Mouse (Mus musculus): ENCODE measurements around the gene Borcs7.

The Borcs7 gene

GRCm38 (mm10) chr19:46662784-46663183 lies 26.9 kb upstream of the Borcs7 start:
- no peak for DNase-seq (ENCODE audit: low read depth, low spot score)

- no peak for DNase-seq (ENCODE audit: low read depth, low spot score)
Observed at GRCm38 (mm10) chr19:46665474-46665873, 24.2 kb upstream of the Borcs7 start.

- no peak for DNase-seq (ENCODE audit: low read depth, low spot score)
Observed at GRCm38 (mm10) chr19:46667300-46667699, 22.4 kb upstream of the Borcs7 start.

GRCm38 (mm10) chr19:46668263-46668662 lies 21.4 kb upstream of the Borcs7 start:
- no peak for DNase-seq (ENCODE audit: low read depth, low spot score)

DNA sequence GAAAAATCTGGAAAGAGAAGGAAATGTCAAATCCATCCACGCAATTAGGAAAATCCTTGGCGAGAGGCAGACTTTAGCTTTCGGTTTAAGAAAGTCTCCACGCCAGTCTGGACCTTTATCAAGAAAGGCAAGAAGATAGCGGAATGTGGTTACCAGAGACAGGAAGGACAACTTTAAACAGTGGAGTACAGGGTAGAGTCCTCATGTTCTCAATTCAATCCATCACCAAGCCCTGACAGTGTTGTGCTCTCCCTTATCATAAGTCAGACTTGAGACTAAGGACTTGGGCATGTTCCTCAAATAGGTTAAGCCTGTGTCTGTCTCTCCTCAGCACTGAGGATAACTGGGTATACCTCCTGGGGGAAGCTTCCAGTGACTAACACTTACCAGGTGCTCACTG lies 19.9 kb upstream of the Borcs7 start:
- no peak for DNase-seq (ENCODE audit: low read depth, low spot score)

DNA sequence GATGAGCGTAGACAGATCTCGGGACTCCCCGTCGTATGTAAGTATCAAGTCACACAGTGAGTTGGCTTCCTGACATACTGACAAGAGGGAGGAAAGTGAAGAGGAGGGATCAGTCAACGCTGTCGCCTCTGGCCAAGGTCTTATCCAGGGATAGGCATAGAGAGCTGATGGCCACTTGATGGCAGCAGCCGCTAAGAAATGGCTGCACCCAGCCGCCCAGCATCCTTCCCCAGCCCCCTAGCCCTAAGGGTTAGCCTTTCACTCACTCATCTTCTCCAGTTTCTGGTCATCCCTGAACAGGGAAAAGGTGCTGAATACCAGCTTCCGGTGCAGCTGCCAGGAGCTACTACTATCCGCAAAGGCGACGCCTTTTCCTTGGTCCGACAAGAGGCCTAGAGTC lies 19.0 kb upstream of the Borcs7 start:
- no peak for DNase-seq (ENCODE audit: low read depth, low spot score)

GRCm38 (mm10) chr19:46672766-46673418 lies 16.8 kb upstream of the Borcs7 start, which contains the start of gene Cyp17a1:
Gene Cyp17a1 (minus strand): TSS chr19:46673172.
- no peak for DNase-seq (ENCODE audit: low read depth, low spot score)

DNA sequence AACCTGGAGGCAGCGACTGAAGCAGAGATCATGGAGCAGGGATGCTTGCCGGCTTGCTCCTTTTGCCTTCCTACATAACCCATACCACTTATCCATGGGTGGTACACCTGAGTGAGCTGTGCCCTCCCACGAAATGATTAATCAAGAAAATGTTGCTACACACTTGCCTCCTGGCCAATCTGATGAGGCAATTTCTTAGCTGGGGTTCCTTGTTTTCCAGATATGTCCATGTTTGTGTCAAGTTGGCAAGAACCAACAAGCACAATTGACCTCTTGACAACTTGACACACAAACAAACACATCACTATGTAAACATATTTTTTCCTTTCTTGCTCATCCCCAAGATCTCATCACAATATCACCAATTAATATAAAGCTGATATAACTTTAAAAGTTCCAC lies 14.1 kb upstream of the Borcs7 start:
- no peak for DNase-seq (ENCODE audit: low read depth, low spot score)

DNA sequence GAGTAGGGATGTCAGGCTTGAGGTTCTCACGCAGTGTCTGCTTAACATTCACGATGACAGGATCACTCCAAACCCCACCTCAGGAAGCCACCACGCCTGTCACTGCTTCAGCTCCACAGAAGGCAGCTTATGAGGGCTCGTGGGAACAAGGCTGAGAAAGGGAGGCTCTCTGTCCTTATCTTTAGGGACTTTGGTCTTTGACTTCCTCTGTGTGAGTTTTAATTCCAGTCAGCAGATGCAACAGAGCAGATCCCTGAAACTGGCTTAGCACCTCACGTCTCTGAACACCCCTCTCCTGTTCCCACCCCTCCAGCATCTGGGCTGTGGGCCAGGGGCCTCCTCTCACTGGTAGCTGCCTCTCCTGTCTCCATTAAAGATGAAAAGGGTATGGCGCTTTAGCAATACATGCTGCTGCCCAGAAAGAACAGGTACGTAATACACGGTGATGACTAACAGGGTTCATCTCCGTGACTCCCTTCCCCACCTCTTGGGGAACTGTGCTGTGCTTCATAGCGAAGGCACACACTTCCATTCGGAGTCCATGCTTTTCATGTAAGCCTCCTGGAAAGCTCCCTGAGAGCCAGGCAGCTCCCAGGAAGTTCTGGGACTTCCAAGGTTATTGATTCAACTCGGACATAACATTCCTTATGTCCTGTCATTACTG lies 9.9 kb upstream of the Borcs7 start:
- DNase-seq (ENCODE audit: low read depth, low spot score), result no peak

DNA sequence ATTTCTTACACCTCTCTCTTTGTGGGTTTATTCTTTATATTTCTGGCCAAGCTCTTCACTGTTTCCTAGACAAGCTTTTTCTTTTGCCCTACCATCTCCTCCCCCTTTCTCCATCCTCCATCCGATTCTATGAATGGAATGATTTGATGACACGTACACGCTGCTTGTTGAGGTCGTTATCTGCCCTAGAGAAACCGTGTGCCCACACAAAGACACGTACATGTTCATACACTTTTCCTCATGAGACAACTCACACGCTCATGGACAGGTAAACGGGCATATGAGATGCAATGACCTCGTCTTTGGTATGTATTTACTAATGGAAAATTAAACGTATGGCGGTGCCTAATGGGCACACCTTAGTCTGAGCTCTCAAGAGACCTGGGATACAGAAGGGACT lies 681 bp downstream of the Borcs7 start:
- DNase-seq (ENCODE audit: low read depth, low spot score), result no peak

- DNase-seq (ENCODE audit: low read depth, low spot score), result no peak
Observed at GRCm38 (mm10) chr19:46691078-46691477, 1.4 kb downstream of the Borcs7 start.

GRCm38 (mm10) chr19:46693146-46693545 lies 3.4 kb downstream of the Borcs7 start:
- no peak for DNase-seq (ENCODE audit: low read depth, low spot score)

DNA sequence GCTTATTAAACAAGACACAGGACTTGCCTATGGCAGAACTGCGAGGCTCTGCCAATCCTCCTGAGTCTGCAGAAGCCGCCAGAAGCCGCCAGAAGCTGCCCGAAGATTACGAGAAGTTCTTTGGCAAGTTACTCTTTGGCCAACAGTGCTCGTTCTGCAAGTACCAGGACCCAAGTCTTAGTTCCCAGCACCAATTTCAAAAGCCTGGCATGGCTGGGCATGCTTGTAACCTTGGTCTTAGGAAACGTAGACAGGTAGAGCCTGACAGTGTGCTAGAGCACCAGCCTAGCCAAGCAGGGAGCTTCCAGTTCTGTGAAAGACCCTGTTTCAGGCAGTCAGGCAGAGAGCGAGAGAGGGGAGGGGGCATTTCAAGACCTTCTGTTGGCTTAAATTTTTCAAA lies 6.8 kb downstream of the Borcs7 start:
- no peak for DNase-seq (ENCODE audit: low read depth, low spot score)

GRCm38 (mm10) chr19:46696943-46697342 lies 7.2 kb downstream of the Borcs7 start:
- no peak for DNase-seq (ENCODE audit: low read depth, low spot score)

DNA sequence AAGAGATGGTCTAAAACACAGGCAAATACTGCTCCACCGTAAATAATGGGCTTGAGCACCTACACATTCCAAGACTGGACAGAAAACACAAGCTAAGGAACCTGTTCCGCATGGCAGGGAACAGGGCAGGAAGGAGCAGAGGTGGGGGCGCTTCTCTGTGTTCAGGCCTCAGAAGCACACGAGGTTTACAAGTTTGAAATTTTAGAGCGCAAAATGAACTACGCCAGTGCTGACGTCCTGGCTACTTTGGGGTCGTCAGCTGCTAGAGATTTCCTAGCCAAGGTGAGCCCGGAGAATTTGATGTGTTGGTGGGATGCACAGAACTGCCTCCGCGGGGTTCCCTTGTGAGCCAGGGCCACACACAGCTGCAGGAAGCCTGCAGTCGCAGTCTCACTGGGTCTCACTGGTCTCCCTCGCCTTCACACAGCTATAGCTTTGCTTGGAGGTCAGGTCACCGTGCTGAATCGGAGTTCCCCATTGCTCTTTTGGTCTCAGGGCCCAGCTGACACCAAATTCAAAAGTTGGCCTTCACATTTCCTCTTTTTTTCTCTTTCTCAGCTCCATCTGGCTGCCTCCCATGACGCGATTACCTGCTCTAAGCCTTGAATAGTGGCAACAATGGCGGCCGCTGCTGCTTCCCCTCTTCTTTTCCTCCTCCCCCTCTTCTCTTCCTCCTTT lies 8.3 kb downstream of the Borcs7 start:
- no peak for DNase-seq (ENCODE audit: low read depth, low spot score)

- DNase-seq (ENCODE audit: low read depth, low spot score), result no peak
Observed at GRCm38 (mm10) chr19:46699011-46699481, 9.3 kb downstream of the Borcs7 start.

DNA sequence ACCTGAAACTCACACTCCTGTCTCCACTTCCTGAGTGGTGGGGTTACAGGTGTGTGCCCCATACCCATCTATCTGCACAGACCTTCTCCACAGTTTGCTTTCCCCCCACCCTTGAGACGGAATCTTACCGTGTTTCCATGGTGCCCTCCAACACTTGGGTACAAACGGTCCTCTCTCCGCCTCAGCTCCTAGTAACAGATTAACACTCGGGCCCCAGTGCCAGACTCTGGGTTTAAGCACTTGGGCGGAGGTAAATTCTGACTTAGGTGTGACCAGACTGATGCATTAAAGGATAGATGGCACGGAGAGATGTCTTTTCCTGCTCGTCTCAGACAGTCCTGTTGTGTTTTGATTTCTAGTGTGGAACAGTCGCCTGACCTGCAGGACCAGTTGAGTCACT lies 11.4 kb downstream of the Borcs7 start:
- DNase-seq (ENCODE audit: low read depth, low spot score), result no peak

DNA sequence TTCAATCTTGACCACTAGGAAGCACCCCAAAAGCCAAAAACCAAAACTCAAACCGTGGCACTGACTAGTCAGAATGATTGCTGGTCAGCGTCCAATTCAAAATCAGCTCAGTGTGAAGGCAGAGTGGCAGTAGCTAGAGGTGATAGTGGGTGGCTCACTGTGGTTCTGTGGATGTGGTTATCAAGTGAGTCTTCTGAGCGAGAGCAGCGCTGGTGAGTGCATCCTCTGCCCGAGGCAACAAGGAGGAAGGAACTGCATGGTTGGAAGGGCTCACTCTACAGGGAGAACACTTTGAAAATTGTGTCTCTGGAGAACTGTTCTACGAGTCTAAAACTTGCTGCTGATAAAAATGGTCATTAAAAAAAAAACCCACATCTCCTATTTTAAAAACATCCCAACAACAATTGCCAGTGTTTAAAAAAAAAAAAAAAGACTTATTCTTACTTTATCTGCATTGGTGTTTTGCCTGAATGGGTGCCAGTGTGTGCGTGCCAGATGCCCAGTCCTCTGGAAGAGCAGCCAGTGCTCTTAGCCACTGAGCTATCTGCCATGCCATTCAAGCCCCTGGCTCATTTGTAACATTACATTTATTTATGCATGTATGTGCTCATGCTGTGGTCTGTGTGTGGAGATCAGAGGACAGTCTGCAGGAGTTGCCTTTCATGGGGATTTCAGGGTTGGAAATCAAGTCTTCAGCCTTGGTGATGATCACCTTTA lies 16.2 kb downstream of the Borcs7 start:
- DNase-seq (ENCODE audit: low read depth, low spot score), result no peak

DNA sequence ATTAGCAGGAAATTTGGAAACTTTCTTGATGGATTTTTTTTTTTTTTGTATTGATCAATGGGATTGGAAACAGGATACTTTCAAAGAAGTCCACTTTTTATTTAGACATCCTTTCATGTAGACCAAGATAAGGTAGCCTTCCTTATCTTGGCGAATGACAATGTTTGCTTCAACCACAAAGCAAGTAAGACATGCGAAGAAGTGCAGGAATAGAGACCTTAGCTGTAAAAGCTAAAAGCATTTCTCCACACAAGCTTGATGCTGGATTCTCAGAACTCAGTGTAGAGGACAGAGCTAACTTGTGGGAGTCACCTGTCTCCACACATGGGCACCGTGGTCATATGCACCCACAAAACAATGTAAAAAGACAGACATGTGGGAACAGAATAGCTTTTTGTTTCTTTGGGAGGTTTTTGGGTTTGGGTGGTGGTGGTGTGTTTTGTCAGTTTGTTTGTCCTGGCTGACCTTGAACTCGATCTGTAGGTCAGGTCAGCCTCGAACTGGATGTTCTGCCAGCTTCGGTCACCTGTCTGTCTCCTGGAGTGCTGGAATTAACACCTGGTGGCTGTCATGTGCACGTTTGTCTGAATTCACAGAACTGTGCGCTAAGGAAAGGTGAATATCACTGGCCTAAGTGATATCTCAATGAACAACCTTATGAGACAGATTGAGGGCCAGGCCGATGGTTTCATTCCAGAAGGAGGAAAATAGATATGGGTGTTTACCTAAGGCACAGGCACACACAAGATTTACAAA lies 17.0 kb downstream of the Borcs7 start:
- DNase-seq (ENCODE audit: low read depth, low spot score), result no peak

- DNase-seq (ENCODE audit: low read depth, low spot score), result no peak
Observed at GRCm38 (mm10) chr19:46707296-46708151, 17.8 kb downstream of the Borcs7 start, which contains the start of gene As3mt. Gene As3mt (plus strand): TSS chr19:46707458.
